8 mouse cellular contexts compared by ENCODE assay signal in the genomic region with DNA sequence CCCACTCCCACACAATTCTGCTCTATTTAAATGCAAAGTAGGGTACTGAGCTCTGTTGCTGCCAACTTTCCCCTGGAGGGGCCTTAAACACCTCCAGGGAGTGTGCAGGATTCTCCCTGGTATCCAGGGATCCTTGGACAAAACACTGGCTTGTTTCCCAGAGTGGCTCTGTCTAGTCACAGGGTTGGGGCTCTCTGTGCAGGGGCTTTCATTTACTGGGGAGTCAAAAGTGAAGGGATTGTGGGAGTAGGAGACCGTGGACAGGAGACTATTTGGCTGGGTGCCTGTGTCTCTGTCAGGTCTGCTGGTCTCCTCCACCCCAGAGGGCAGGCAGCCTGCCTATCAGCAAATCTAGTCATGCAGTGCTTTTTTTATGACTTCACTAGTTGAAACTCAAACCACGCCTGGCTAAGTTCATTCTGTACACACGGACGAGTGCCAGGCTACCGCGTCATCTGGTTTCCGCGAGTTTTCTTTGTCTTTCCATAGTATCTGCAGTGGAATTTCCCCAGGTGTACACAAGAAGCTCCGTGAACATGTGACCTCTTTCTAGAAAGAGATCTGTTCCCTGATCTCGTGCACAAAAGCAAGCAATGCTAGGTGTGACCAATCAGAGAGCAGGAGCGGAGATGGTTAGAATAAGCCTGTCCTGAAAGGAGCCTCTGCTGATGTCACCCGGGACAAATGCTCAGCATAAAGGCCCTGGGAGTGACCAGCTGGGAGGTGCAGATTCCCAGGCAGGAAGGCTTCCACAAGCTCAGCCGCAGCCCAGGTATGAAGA. TPM values are rescaled to one million over a fixed set of nuclear protein-coding genes. Genes with fewer than 3 reads are reported as not detected.
DNase-seq lines count a peak whose midpoint lies in the region; ATAC-seq lines count a peak whose summit lies in the region.

No protein-coding gene starts in this region.

- DNase-seq in liver, result no peak
- peak; percentile 72 for DNase-seq in embryonic facial prominence, embryonic 14.5 days (ENCODE audit: low spot score)
- DNase-seq in kidney, adult 8-10 months, result peak; percentile 77 to 86
- peak; percentile 63 for DNase-seq in midbrain, embryonic 14.5 days
- no peak for DNase-seq in layer of hippocampus, postnatal 10 days (ENCODE audit: low spot score in 2 of 2)
- DNase-seq in c-Kit-positive CD71-positive TER-119-positive erythroid progenitor cells, embryonic 14.5 days (ENCODE audit: low spot score), result no peak

- no peak overlapping the region for H3K4me3 ChIP-seq in liver, embryonic 15.5 days (replicated peaks)
- no peak overlapping the region for H3K4me3 ChIP-seq in embryonic facial prominence, embryonic 14.5 days (ENCODE audit: low read depth, low read length)
- no peak overlapping the region for H3K4me3 ChIP-seq in midbrain, embryonic 14.5 days (replicated peaks; ENCODE audit: low read depth, low read length)

- H3K4me1 ChIP-seq in liver, embryonic 15.5 days (replicated peaks), result 0 out of 2 replicates have a peak, but pooled peaks cover 3% of the 10 kb centered on the region
- peaks cover 18% of the 10 kb centered on the region for H3K4me1 ChIP-seq in embryonic facial prominence, embryonic 14.5 days (ENCODE audit: control insufficient read depth, insufficient read depth, low read length)
- 0 out of 2 replicates have a peak, but pooled peaks cover 2% of the 10 kb centered on the region for H3K4me1 ChIP-seq in midbrain, embryonic 14.5 days (ENCODE audit: control insufficient read depth, insufficient read depth, low read length)

- H3K4me2 ChIP-seq in liver, embryonic 15.5 days, result no peak overlapping the region
- H3K4me2 ChIP-seq in embryonic facial prominence, embryonic 14.5 days (ENCODE audit: low read depth, low read length), result no peak overlapping the region
- H3K4me2 ChIP-seq in midbrain, embryonic 14.5 days (ENCODE audit: low read length), result peak overlapping the region; percentile 19; the same call in 1 of the 2 replicates

- no peaks in the 10 kb centered on the region for H3K27me3 ChIP-seq in liver, embryonic 15.5 days
- no peaks in the 10 kb centered on the region for H3K27me3 ChIP-seq in embryonic facial prominence, embryonic 14.5 days (replicated peaks; ENCODE audit: control insufficient read depth, insufficient read depth, low read length)
- no peaks in the 10 kb centered on the region for H3K27me3 ChIP-seq in midbrain, embryonic 14.5 days (ENCODE audit: control insufficient read depth, insufficient read depth, low read length)

- no peaks in the 10 kb centered on the region for H3K9me3 ChIP-seq in liver, embryonic 15.5 days (replicated peaks)
- H3K9me3 ChIP-seq in embryonic facial prominence, embryonic 14.5 days (ENCODE audit: control insufficient read depth, low read length), result no peaks in the 10 kb centered on the region
- no peaks in the 10 kb centered on the region for H3K9me3 ChIP-seq in midbrain, embryonic 14.5 days (ENCODE audit: control insufficient read depth, low read length)

- WGBS in liver, embryonic 15.5 days (ENCODE audit: insufficient replicate concordance), result 53% methylated on average over 13 of the region's 13 CpGs
- WGBS in embryonic facial prominence, embryonic 14.5 days, result 54% methylated on average over 13 of the region's 13 CpGs
- 47% methylated on average over 13 of the region's 13 CpGs for WGBS in midbrain, embryonic 14.5 days

- peak; percentile 41; the same call in 1 of the 2 replicates for ATAC-seq in liver, embryonic 15.5 days (ENCODE audit: insufficient read depth)
- peak; percentile 63 for ATAC-seq in embryonic facial prominence, embryonic 14.5 days (ENCODE audit: low read depth)
- ATAC-seq in midbrain, embryonic 14.5 days (ENCODE audit: low FRiP score, low TSS enrichment), result peak; percentile 48; the same call in 1 of the 2 replicates
- ATAC-seq in inflammation-experienced regulatory T-cells, adult 6 months, result no peak

- H3K9ac ChIP-seq in liver, embryonic 15.5 days, result no peak overlapping the region
- no peak overlapping the region for H3K9ac ChIP-seq in embryonic facial prominence, embryonic 14.5 days (ENCODE audit: low read depth, low read length)
- H3K9ac ChIP-seq in midbrain, embryonic 14.5 days (replicated peaks; ENCODE audit: low read length), result no peak overlapping the region

- no peak overlapping the region for H3K27ac ChIP-seq in liver, embryonic 15.5 days (replicated peaks)
- H3K27ac ChIP-seq in embryonic facial prominence, embryonic 14.5 days (replicated peaks; ENCODE audit: low read depth, low read length), result peak overlapping the region; percentile 39; the same call in 1 of the 2 replicates
- 0 out of 2 replicates have a peak overlapping the region, but pooled peaks have one; percentile 26 for H3K27ac ChIP-seq in midbrain, embryonic 14.5 days (replicated peaks; ENCODE audit: low read depth, low read length)

- no peaks in the 10 kb centered on the region for H3K36me3 ChIP-seq in liver, embryonic 15.5 days (replicated peaks)
- H3K36me3 ChIP-seq in embryonic facial prominence, embryonic 14.5 days (ENCODE audit: control insufficient read depth, insufficient read depth, low read length), result no peaks in the 10 kb centered on the region
- H3K36me3 ChIP-seq in midbrain, embryonic 14.5 days (ENCODE audit: control insufficient read depth, insufficient read depth, low read length), result no peaks in the 10 kb centered on the region

RNA-seq across cellular contexts. Expression of a gene that starts 1.5 kb away (rescaled TPM):
- polyA plus RNA-seq in liver, embryonic 15.5 days (2015; fragmentation: Nextera tagmentation; extraction: Ambion mirVana), result 83.9 and 90.7 TPM in 2 replicates
- 142 and 159 TPM in 2 replicates for polyA plus RNA-seq in embryonic facial prominence, embryonic 14.5 days (2014; fragmentation: Nextera tagmentation; extraction: Ambion mirVana)
- 99.1 and 114 TPM in 2 replicates for polyA plus RNA-seq in midbrain, embryonic 14.5 days (2014; fragmentation: Nextera tagmentation; extraction: Ambion mirVana)
- polyA plus RNA-seq in inflammation-experienced regulatory T-cells, adult 6 months (2017; shearing (Covaris generic)), result 10 to 100 TPM; 10.5 to 15.3 (median 13.5) TPM
- total RNA-seq in layer of hippocampus, postnatal 10 days (2021), result 10 to 100 TPM; 34.4 to 36.9 TPM

RNA-seq across cellular contexts. Expression of a gene that starts 2.8 kb away (rescaled TPM):
- 2.6 and 3.0 TPM in 2 replicates for polyA plus RNA-seq in liver, embryonic 15.5 days (2015; fragmentation: Nextera tagmentation; extraction: Ambion mirVana)
- 42.2 and 44.4 TPM in 2 replicates for polyA plus RNA-seq in embryonic facial prominence, embryonic 14.5 days (2014; fragmentation: Nextera tagmentation; extraction: Ambion mirVana)
- polyA plus RNA-seq in midbrain, embryonic 14.5 days (2014; fragmentation: Nextera tagmentation; extraction: Ambion mirVana), result 50.8 and 72.4 TPM in 2 replicates
- polyA plus RNA-seq in inflammation-experienced regulatory T-cells, adult 6 months (2017; shearing (Covaris generic)), result 1 to 10 TPM; 3.7 to 8.8 (median 6.6) TPM
- 10 to 100 TPM; 91.9 to 95.2 TPM for total RNA-seq in layer of hippocampus, postnatal 10 days (2021)

RNA-seq across cellular contexts. Expression of a gene that starts 54.2 kb away (rescaled TPM):
- polyA plus RNA-seq in liver, embryonic 15.5 days (2015; fragmentation: Nextera tagmentation; extraction: Ambion mirVana), result 18.8 and 24.1 TPM in 2 replicates
- polyA plus RNA-seq in embryonic facial prominence, embryonic 14.5 days (2014; fragmentation: Nextera tagmentation; extraction: Ambion mirVana), result 57.9 and 60.4 TPM in 2 replicates
- polyA plus RNA-seq in midbrain, embryonic 14.5 days (2014; fragmentation: Nextera tagmentation; extraction: Ambion mirVana), result 113 and 122 TPM in 2 replicates
- 10 to 100 TPM; 36.9 to 50.5 (median 42.6) TPM for polyA plus RNA-seq in inflammation-experienced regulatory T-cells, adult 6 months (2017; shearing (Covaris generic))
- 10 to 100 TPM; 58.5 to 63.7 TPM for total RNA-seq in layer of hippocampus, postnatal 10 days (2021)

Comparison
In these comparisons a context has a peak if more than half of its experiments do, and no peak if none do; other contexts are left out.
1. DNase-seq: peak in embryonic facial prominence, embryonic 14.5 days (single experiment), kidney, adult 8-10 months (2 of 2) and midbrain, embryonic 14.5 days (single experiment); none in liver (single experiment), layer of hippocampus, postnatal 10 days (0 of 2) and c-Kit-positive CD71-positive TER-119-positive erythroid progenitor cells, embryonic 14.5 days (single experiment).